Mouse (Mus musculus) left cerebral cortex, adult 9 months (tissue): ENCODE results near the gene Olfr1386.
"Not testable (repeated sequence)": the region's sequence is repeated elsewhere in the genome, so short reads cannot be mapped to it uniquely, and the experiment has no call there.

Source experiments
- DNase-seq, 2 experiments: peaks; one replicate each; pipeline ENCODE4 v3.0.0; 2022; ENCODE audit warnings: low spot score in 2 of 2

The Olfr1386 gene

GRCm38 (mm10) chr11:49464746-49465145 is at the start of gene Olfr1386:
Gene Olfr1386 (plus strand): TSS chr11:49465046.
- not testable (repeated sequence) for DNase-seq

- DNase-seq, result no peak
These were observed 42.1 kb upstream of the Olfr1386 start, which contains the start of gene Olfr1389 for GRCm38 (mm10) chr11:49422767-49423166. Gene Olfr1389 (plus strand): TSS chr11:49423067.

- no peak for DNase-seq
These were observed 39.5 kb upstream of the Olfr1386 start for GRCm38 (mm10) chr11:49425257-49425927.

- DNase-seq, result no peak
These were observed 35.2 kb upstream of the Olfr1386 start for GRCm38 (mm10) chr11:49429641-49430040.

GRCm38 (mm10) chr11:49436411-49436810 is 28.4 kb upstream of the Olfr1386 start, which contains the start of gene Olfr1388:
Gene Olfr1388 (plus strand): TSS chr11:49436624.
- no peak for DNase-seq

GRCm38 (mm10) chr11:49455043-49455442 is 9.8 kb upstream of the Olfr1386 start, which contains the start of gene Olfr1387:
Gene Olfr1387 (plus strand): TSS chr11:49455343.
- DNase-seq, result no peak

GRCm38 (mm10) chr11:49485973-49486372 is 21.1 kb downstream of the Olfr1386 start:
- DNase-seq, result no peak

- not testable (repeated sequence) for DNase-seq
These were observed 23.9 kb downstream of the Olfr1386 start, which contains the start of gene Olfr1385 for GRCm38 (mm10) chr11:49488770-49489169. Gene Olfr1385 (plus strand): TSS chr11:49489070.

GRCm38 (mm10) chr11:49518086-49518485 is 53.2 kb downstream of the Olfr1386 start:
- DNase-seq, result peak in 1 of 2 experiments; percentile 5

GRCm38 (mm10) chr11:49519348-49519747 is 54.5 kb downstream of the Olfr1386 start, which contains the start of gene Olfr1383:
Gene Olfr1383 (plus strand): TSS chr11:49519648.
- no peak for DNase-seq
